Mouse (Mus musculus) 416B (cell line): ENCODE measurements around the gene Taok1.

Experiments used
- DNase-seq: peaks from one replicate; pipeline ENCODE4 v3.0.0; 2011; ENCODE audit warnings: low read depth

Gene Taok1

GRCm38 (mm10) chr11:77508068-77509021, 99.3 kb downstream of the Taok1 start:
- peak; percentile 80 for DNase-seq

- DNase-seq = no peak
Measured at GRCm38 (mm10) chr11:77507426-77507825, 100.2 kb downstream of the Taok1 start.

GRCm38 (mm10) chr11:77506941-77507340, 100.7 kb downstream of the Taok1 start:
- no peak for DNase-seq

GRCm38 (mm10) chr11:77506273-77506672, 101.3 kb downstream of the Taok1 start:
- DNase-seq = no peak

GRCm38 (mm10) chr11:77505291-77505980, 102.2 kb downstream of the Taok1 start:
- DNase-seq = no peak

GRCm38 (mm10) chr11:77504377-77504776, 103.2 kb downstream of the Taok1 start:
- no peak for DNase-seq

- no peak for DNase-seq
Measured at GRCm38 (mm10) chr11:77503511-77503910, 104.1 kb downstream of the Taok1 start.

GRCm38 (mm10) chr11:77502481-77502880, 105.1 kb downstream of the Taok1 start:
- DNase-seq = no peak

- no peak for DNase-seq
Measured at GRCm38 (mm10) chr11:77501971-77502370, 105.6 kb downstream of the Taok1 start.

- DNase-seq = peak; percentile 87
Measured at GRCm38 (mm10) chr11:77501392-77501791, 106.2 kb downstream of the Taok1 start.

GRCm38 (mm10) chr11:77500361-77501325, 107.0 kb downstream of the Taok1 start:
- no peak for DNase-seq

GRCm38 (mm10) chr11:77499354-77499753, 108.3 kb downstream of the Taok1 start:
- no peak for DNase-seq

- DNase-seq = no peak
Measured at GRCm38 (mm10) chr11:77498261-77499139, 109.1 kb downstream of the Taok1 start.

- DNase-seq = no peak
Measured at GRCm38 (mm10) chr11:77497851-77498250, 109.8 kb downstream of the Taok1 start.

GRCm38 (mm10) chr11:77497341-77497756, 110.3 kb downstream of the Taok1 start:
- DNase-seq = peak; percentile 85

- DNase-seq = no peak
Measured at GRCm38 (mm10) chr11:77495507-77495906, 112.1 kb downstream of the Taok1 start.

- no peak for DNase-seq
Measured at GRCm38 (mm10) chr11:77494782-77495181, 112.8 kb downstream of the Taok1 start.

GRCm38 (mm10) chr11:77494344-77494676, 113.3 kb downstream of the Taok1 start:
- no peak for DNase-seq

- DNase-seq = peak; percentile 63
Measured at GRCm38 (mm10) chr11:77493512-77494343, 113.9 kb downstream of the Taok1 start, which contains the start of gene Git1. Gene Git1, plus strand, starts transcription at chr11:77493562.

GRCm38 (mm10) chr11:77492911-77493332, 114.7 kb downstream of the Taok1 start:
- DNase-seq = peak; percentile 90
